Mouse (Mus musculus) liver, embryonic 16.5 days (tissue): Measurements from ENCODE around the gene Cib1. TPM values are rescaled to one million over a fixed set of nuclear protein-coding genes. Genes with fewer than 3 reads are reported as not detected.

Experiments
- ATAC-seq: fragments of 200-750 bp; cut with Nextera tagmentation; 2 replicates; pipeline ENCODE4 v1.8.0; 2017; ENCODE audit warnings: low read depth, mild to moderate bottlenecking, moderate number of reproducible peaks, moderate library complexity
- H3K27ac ChIP-seq: fragments of 300-500 bp; sonication (generic); 2 replicates; pipeline ENCODE4 v1.5.1; 2014; ENCODE audit warnings: mild to moderate bottlenecking, low read length
- H3K27me3 ChIP-seq: fragments of 300-500 bp; sonication (generic); 2 replicates; pipeline ENCODE4 v1.6.1; 2014; ENCODE audit warnings: low read depth, low read length, mixed read lengths; ENCODE audit not compliant: control insufficient read depth, insufficient read depth
- H3K36me3 ChIP-seq: fragments of 300-500 bp; sonication (generic); 2 replicates; pipeline ENCODE4 v1.6.1; 2014; ENCODE audit warnings: mild to moderate bottlenecking; ENCODE audit not compliant: control insufficient read depth, insufficient read depth
- H3K4me1 ChIP-seq: fragments of 300-500 bp; sonication (generic); 2 replicates; pipeline ENCODE4 v1.6.1; 2014; ENCODE audit warnings: low read depth, low read length, mixed read lengths; ENCODE audit not compliant: control insufficient read depth
- H3K4me2 ChIP-seq: fragments of 300-500 bp; sonication (generic); 2 replicates; pipeline ENCODE4 v1.6.1; 2014; ENCODE audit warnings: low read depth, low read length, mixed read lengths
- H3K4me3 ChIP-seq: fragments of 300-500 bp; sonication (generic); 2 replicates; pipeline ENCODE4 v1.5.1; 2014; ENCODE audit warnings: low read depth, mild to moderate bottlenecking, low read length
- H3K9ac ChIP-seq: fragments of 300-500 bp; sonication (generic); 2 replicates; pipeline ENCODE4 v1.6.1; 2014; ENCODE audit warnings: low read depth, low read length
- H3K9me3 ChIP-seq: fragments of 300-500 bp; sonication (generic); replicated peaks from 2 replicates; pipeline ENCODE4 v1.6.1; 2016; ENCODE audit warnings: low read length; ENCODE audit not compliant: control insufficient read depth
- WGBS: fragments of 180-500 bp; shearing (Covaris S2); extraction: QIAGEN DNeasy Blood & Tissue Kit; methylation state at CpG from one replicate; pipeline ENCODE4 v1.1.7; 2014; ENCODE audit not compliant: insufficient replicate concordance; 5-methylcytosine and 5-hydroxymethylcytosine counted together
- polyA plus RNA-seq: library from polyadenylated mRNA; unstranded; fragments of >200 nt; fragmentation: Nextera tagmentation; extraction: Ambion mirVana; gene quantifications from 2 replicates; pipeline ENCODE4 v1.2.1, GENCODE M21; 2015

Cib1 gene
- polyA plus RNA-seq, 1 experiment from 2014 or later, result 77.0 TPM

GRCm38 (mm10) chr7:80178037-80178729, 54.4 kb downstream of the Cib1 start:
- H3K4me2 ChIP-seq, result no peak overlapping the region
- no peaks in the 10 kb centered on the region for H3K36me3 ChIP-seq
- no peaks in the 10 kb centered on the region for H3K9me3 ChIP-seq
- no peaks in the 10 kb centered on the region for H3K27me3 ChIP-seq
- H3K9ac ChIP-seq, result no peak overlapping the region
- no peak for ATAC-seq
- no peak overlapping the region for H3K4me3 ChIP-seq
- WGBS, result 81% methylated on average over 10 of the region's 10 CpGs
- H3K27ac ChIP-seq, result no peak overlapping the region
- H3K4me1 ChIP-seq, result peaks cover 12% of the 10 kb centered on the region

- no peaks in the 10 kb centered on the region for H3K36me3 ChIP-seq
- no peaks in the 10 kb centered on the region for H3K27me3 ChIP-seq
- peaks cover 12% of the 10 kb centered on the region for H3K4me1 ChIP-seq
- no peak overlapping the region for H3K9ac ChIP-seq
- no peak for ATAC-seq
- no peak overlapping the region for H3K27ac ChIP-seq
- H3K9me3 ChIP-seq, result no peaks in the 10 kb centered on the region
- 76% methylated on average over 3 of the region's 3 CpGs for WGBS
- no peak overlapping the region for H3K4me2 ChIP-seq
- H3K4me3 ChIP-seq, result no peak overlapping the region
These were observed 55.2 kb downstream of the Cib1 start for GRCm38 (mm10) chr7:80177438-80177837.

Other genes with a start within 250 kb of the Cib1 start
- 6.8 and 7.4 TPM in 2 replicates for gene Zfp710, start 208.0 kb downstream of the Cib1 start, polyA plus RNA-seq
- gene Idh2, start 117.4 kb downstream of the Cib1 start, polyA plus RNA-seq, result 204 and 221 TPM in 2 replicates
- gene Sema4b, start 46.0 kb downstream of the Cib1 start, polyA plus RNA-seq, result 13.4 and 14.4 TPM in 2 replicates
- 1.5 and 1.7 TPM in 2 replicates for gene Gdpgp1, start 52 bp upstream of the Cib1 start, polyA plus RNA-seq
- 0.16 and 0.42 TPM in 2 replicates for gene Ttll13, start 13.6 kb upstream of the Cib1 start, polyA plus RNA-seq
- 26.3 and 27.7 TPM in 2 replicates for gene Ngrn, start 28.4 kb upstream of the Cib1 start, polyA plus RNA-seq
- gene Vps33b, start 36.8 kb upstream of the Cib1 start, polyA plus RNA-seq, result 4.3 and 5.0 TPM in 2 replicates
- gene Prc1, start 61.6 kb upstream of the Cib1 start, polyA plus RNA-seq, result 125 and 133 TPM in 2 replicates
- gene Rccd1, start 91.6 kb upstream of the Cib1 start, polyA plus RNA-seq, result 2.3 and 2.6 TPM in 2 replicates
- 9.0 and 9.3 TPM in 2 replicates for gene Unc45a, start 108.2 kb upstream of the Cib1 start, polyA plus RNA-seq
- 3.1 and 3.5 TPM in 2 replicates for gene Hddc3, start 110.3 kb upstream of the Cib1 start, polyA plus RNA-seq
- gene Man2a2, start 138.6 kb upstream of the Cib1 start, polyA plus RNA-seq, result 2.6 and 3.1 TPM in 2 replicates
- gene Fes, start 155.1 kb upstream of the Cib1 start, polyA plus RNA-seq, result 16.5 and 18.2 TPM in 2 replicates
- gene Furin, start 172.6 kb upstream of the Cib1 start, polyA plus RNA-seq, result 5.6 and 6.2 TPM in 2 replicates